Mouse (Mus musculus): ENCODE measurements around the gene Plcxd2. TPM values are rescaled to one million over a fixed set of nuclear protein-coding genes. Genes with fewer than 3 reads are reported as not detected.

The Plcxd2 gene
- 88.1 TPM for polyA plus RNA-seq (2017; shearing (Covaris generic))

DNA sequence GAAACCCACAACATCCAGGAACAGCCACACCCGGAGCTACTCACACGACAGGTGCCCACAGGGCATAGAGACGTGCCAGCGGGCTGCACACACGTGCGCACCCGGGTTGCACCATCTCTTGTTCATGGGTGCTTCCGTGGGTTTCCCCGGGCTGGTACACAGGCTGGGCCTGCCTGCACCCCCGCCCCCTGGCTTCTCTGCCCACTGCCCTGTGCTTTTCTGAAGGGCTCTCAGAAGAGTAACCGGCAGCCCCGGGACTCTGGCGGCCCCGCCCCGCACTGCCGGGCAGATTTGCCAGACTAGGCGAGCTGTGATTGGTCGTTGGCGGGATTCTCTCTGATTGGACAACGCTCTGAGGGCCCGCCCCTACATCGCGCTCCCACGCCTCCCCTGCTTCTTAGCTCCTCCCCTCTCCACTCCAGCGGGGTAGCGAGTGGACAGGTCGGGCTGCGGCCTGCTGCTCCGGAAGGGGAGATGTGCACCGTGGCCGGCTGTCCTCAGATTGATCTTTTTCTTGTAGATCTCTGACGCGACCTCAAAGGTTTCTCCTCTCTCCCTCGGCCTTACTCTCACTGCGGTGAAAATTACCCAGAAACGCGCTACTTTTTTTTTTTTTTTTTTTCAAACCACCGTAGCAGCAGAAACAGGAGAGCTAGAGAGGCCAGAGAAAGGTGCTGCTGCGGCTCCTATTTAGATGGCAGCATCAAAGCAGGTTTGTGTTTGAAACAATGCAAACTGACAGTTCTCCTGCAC, at the start of gene Plcxd2:
Plcxd2 (minus strand) TSS at position 66 of the 753 bp plus-strand sequence.

DNA sequence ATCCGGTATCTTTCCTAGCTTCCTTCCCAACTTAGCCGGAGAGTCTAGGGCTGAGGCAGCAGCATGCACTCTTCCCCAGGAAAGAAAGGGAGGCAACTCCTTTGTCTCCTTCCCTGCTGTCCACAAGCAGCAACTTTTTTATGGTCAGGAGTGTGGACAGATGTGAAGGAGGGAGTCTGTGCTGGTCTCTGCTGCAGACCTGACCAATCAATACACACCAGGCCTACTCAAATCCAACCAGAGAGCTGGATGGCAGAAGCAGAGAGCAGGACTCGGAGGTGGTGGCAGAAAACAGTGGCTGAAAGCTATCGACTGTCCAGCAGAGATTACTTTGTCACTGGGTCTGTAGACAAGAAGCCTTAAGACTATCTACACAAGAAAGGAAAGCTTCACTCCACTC, 56.6 kb downstream of the Plcxd2 start, which contains the start of gene Phldb2:
Phldb2 (minus strand) TSS at position 205 of the 400 bp plus-strand sequence.

Other genes starting within 250 kb of the Plcxd2 start
- gene Phldb2, start 56.6 kb downstream of the Plcxd2 start, polyA plus RNA-seq (2017; shearing (Covaris generic)), result not detected
- gene Cd96, start 110.0 kb upstream of the Plcxd2 start, polyA plus RNA-seq (2017; shearing (Covaris generic)), result 151 TPM
- gene Gm4737, start 144.9 kb upstream of the Plcxd2 start, polyA plus RNA-seq (2017; shearing (Covaris generic)), result 13.1 TPM

All from effector memory CD4-positive, alpha-beta T cell, adult 5 months (primary cell).